Mouse (Mus musculus): Measurements from ENCODE around the gene Relb.

DNA sequence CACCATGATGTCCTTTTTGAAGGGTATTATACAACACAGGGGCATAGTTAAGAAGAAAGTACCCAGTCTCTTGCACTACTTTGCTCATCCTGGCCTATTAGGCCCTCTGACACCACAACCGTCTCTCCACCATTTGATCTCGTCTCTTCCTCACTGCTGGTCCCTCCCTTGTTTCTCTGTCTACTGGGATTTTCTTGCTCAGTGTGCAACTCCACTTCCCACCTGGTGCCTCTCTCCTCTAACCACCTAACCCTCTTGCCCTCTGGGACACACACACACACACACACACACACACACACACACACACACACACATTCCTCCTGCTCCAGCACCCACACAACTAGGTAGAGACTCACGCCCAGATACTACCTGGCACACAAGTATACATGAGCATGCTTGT lies 49.7 kb upstream of the Relb start:
- TF ChIP-seq CTCF (IDR thresholded peaks at IDR 0.05; ENCODE audit: borderline replicate concordance, extremely low read depth, insufficient read depth, insufficient read length) (no peak), POLR2A (IDR thresholded peaks at IDR 0.05; ENCODE audit: borderline replicate concordance, extremely low read depth, insufficient read depth, insufficient read length, poor library complexity, severe bottlenecking) (no peak)

Data from brain, embryonic 14.5 days (tissue).